Mouse (Mus musculus): ENCODE data around the gene Cacna1h. TPM values are rescaled to one million over a fixed set of nuclear protein-coding genes. Genes with fewer than 3 reads are reported as not detected.

The Cacna1h gene
- total RNA-seq, 2 experiments from 2014 or later: 23.5 to 46.0 TPM

- no peak for DNase-seq
These were observed 12.3 kb upstream of the Cacna1h start for GRCm38 (mm10) chr17:25445841-25446240.

GRCm38 (mm10) chr17:25445074-25445473 is 11.5 kb upstream of the Cacna1h start:
- no peak for DNase-seq

GRCm38 (mm10) chr17:25442889-25443288 is 9.3 kb upstream of the Cacna1h start:
- DNase-seq: no peak

DNA sequence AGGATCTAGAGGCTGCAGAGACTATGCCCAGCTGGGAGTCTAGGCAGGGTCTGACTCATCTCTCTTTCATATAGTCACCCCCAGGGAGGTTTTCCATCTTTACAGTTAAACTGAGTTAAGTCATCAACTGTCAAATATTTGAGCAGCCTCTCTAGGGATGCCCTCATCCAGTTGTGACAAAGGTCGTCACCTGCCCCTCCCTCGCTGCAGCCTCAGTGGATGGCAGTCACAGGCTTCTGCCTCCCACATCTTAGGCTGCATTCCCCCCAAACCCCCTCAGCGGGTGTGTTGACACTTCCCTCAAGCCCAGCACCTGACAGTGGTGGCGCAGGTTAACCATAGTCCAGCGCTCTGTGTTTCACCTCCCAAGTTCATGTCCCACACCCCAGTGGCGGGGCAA is 7.8 kb upstream of the Cacna1h start:
- DNase-seq: no peak

- DNase-seq: peak; percentile 40
These were observed 363 bp downstream of the Cacna1h start for GRCm38 (mm10) chr17:25433223-25433616.

GRCm38 (mm10) chr17:25432433-25433181 is 976 bp downstream of the Cacna1h start:
- DNase-seq: peak; percentile 56

GRCm38 (mm10) chr17:25430534-25430933 is 3.0 kb downstream of the Cacna1h start:
- DNase-seq: no peak

DNA sequence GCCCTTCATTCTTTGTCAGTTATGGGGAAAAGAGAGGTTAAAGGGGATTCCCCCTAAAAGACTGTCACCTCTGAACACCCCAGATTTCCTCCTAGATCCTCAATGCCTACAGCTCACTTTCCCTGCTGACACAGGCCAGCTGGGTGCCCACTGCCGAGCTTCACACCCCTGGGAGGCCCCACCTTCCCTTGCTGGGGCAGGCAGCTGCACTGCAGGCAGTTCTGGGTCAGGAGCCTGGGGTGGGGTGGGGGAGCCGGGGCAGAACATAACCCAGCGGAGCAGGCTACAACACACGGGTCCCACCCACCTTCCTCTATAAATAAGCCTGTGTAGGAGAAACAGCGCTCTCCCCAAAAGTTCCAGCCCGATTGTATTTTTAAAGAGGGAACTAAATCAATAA is 3.7 kb downstream of the Cacna1h start:
- DNase-seq: no peak

- no peak for DNase-seq
These were observed 4.3 kb downstream of the Cacna1h start for GRCm38 (mm10) chr17:25429240-25429639.

GRCm38 (mm10) chr17:25427441-25427840 is 6.1 kb downstream of the Cacna1h start:
- DNase-seq: peak; percentile 83

GRCm38 (mm10) chr17:25425996-25426395 is 7.6 kb downstream of the Cacna1h start:
- DNase-seq: no peak

DNA sequence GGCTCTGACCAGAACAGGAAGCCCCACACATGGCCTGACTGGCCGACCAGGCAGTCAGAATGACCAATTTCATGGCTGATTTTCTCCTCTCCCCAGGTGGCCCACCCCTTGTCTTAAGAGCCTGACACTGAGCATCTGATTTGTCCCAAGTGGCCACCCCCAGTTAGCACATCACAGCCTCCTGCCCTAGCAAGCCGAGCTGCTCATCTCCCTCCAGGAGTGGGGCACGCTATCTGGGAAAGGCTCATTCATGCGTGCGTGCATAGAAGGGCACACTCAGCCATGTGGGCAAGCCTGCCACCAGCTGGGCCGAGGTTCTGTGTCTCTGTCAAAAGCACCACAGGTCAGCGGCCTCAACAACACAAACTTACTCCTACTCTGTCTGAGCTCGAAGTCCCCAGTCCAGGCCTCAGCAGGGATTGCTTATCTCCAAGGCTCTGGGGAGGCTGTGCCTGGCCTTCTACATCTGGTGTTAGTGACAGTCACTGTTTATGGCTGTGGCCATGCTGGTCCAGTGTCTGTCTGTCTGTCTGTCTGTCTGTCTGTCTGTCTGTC is 9.0 kb downstream of the Cacna1h start:
- no peak for DNase-seq

- no peak for DNase-seq
These were observed 12.6 kb downstream of the Cacna1h start for GRCm38 (mm10) chr17:25420998-25421397.

GRCm38 (mm10) chr17:25418926-25419325 is 14.7 kb downstream of the Cacna1h start:
- DNase-seq: no peak

GRCm38 (mm10) chr17:25417990-25418389 is 15.6 kb downstream of the Cacna1h start:
- no peak for DNase-seq

DNA sequence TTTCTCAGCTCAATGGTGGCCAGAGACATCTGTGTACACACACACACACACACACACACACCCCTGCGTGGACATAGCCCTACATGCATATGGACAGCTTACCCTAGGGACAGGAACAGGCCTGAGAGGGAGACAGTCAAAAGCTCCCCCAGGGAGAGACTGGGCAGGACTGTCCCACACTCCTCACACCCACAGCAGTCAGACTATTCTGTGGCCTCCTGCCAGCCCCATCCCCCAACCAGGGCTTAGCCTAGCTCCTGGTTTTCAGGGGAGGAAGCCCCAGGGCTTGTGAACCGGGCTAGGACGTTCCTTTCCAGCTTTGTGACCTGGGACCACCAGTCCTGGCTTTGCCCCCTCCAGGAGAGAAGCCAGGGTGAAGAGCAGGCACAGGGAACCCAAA is 17.4 kb downstream of the Cacna1h start:
- peak; percentile 63 for DNase-seq

DNA sequence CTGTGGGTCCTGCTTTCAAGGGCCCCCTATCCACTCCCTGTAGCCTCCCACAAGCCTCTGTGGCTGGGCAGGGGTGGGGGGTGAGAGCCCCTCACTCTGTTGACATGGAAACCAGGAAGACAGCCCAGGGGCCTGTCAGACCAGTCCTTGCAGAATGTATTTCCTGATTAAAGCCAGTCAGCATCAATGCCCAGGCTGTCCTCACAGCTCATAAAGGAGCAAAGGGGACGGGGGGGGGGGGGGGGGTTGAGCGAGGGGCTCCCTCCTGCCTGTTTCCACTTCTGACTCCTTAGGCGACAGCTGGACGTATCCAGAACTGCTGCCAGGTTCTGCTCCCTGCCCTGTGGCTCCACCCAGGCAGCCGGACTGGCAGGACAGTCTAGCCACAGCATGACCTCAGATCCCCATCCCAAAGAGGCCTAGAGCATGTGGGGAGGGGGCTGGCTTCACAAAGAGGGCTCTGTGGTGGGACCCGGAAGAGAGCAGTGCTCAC is 18.1 kb downstream of the Cacna1h start:
- no peak for DNase-seq

- DNase-seq: no peak
These were observed 18.7 kb downstream of the Cacna1h start for GRCm38 (mm10) chr17:25414917-25415316.

DNA sequence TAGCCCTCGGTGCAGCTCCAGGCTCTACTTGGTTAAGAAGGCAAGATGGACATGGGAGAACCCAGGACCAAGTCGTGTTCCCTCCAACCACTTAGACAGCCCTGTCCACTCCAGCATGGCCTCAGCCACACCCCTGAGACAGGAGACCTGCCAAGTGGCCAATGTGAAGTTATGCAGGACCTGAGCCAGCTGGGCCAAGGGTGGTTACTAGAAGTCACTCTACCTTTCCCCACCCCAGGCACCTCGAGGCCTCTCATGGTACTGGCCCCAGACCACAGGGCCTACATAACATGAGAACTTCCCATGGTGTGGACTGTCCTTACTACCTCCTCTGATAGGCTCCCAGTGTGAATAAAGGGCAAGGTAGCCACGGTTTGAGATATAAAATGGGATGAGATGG is 19.4 kb downstream of the Cacna1h start:
- peak; percentile 67 for DNase-seq

DNA sequence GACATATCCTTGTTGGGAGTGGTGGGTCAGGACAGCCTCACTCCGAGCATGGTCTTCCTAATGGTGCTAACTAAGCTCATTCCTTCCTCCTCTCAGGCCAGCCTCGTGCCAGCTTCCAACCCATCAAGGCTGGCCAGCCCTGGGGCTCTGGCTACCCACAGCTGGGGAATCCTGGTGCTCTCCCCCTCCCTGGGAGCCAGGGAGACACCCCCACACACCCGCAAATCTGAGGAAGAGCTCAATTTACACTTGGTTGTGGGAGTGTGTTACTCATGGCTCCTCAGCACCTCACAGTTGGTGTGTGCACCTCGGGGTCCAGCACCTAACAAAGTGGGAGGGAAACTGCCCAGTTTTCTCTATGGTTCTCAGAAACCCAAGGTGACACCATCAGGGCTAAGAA is 22.3 kb downstream of the Cacna1h start:
- DNase-seq: no peak

DNA sequence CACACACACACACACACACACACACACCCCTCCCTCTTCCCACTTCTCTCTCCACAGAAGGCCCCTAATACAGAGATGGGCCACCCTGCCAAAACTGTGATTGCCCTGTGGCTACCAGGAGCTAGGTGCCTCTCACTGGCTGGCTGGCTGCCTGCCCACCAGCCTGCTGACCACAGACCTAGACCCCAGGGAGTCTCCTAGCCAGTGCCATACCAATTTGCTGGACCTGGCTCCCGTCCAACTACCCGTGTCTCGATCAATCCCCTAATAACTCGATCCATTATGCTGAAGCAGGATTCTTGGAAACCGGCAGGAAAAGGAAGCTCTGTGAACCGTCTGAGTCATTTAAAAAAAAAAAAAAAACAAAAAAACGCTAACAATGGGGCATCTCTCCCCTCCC is 22.8 kb downstream of the Cacna1h start:
- no peak for DNase-seq

DNA sequence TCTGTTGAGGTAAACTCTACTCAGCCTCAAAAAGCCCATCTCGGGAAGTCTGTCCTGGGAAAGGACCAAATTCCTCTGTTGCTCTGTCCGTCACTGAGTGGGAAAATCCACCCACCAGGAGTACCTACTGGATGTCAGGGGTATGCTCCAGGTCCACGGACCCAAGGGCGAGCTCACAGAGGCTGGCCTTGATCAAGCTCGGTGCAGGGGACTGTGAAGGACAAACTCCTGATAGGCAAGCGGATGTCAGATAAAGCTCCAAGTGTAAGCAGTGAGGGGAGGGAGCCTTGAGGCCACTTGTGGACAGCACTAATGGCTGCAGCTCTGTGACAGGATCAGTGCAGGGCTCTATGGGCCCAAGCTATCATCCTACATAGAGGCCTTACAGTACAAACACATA is 23.4 kb downstream of the Cacna1h start:
- DNase-seq: peak; percentile 60

GRCm38 (mm10) chr17:25409621-25410020 is 24.0 kb downstream of the Cacna1h start:
- no peak for DNase-seq
